Mouse (Mus musculus): Measurements from ENCODE around the gene Tmc4.

GRCm38 (mm10) chr7:3707027-3707426 is 29.7 kb upstream of the Tmc4 start:
- no peak for TF ChIP-seq CTCF (IDR thresholded peaks at IDR 0.05; ENCODE audit: control insufficient read depth, insufficient read depth, insufficient read length)
- TF ChIP-seq USF1 (IDR thresholded peaks at IDR 0.05; ENCODE audit: low read depth): no peak
- no peak for TF ChIP-seq MYOG (IDR thresholded peaks at IDR 0.05; ENCODE audit: control insufficient read depth, extremely low read depth, insufficient read length)
- TF ChIP-seq FOSL1 (IDR thresholded peaks at IDR 0.05; ENCODE audit: insufficient read depth, low read length, poor library complexity, severe bottlenecking): no peak
- no peak for TF ChIP-seq MAX (IDR thresholded peaks at IDR 0.05)
- no peak for TF ChIP-seq CEBPB (IDR thresholded peaks at IDR 0.05; ENCODE audit: low read depth)
